19 mouse cellular contexts compared by ENCODE assay signal in the genomic region with DNA sequence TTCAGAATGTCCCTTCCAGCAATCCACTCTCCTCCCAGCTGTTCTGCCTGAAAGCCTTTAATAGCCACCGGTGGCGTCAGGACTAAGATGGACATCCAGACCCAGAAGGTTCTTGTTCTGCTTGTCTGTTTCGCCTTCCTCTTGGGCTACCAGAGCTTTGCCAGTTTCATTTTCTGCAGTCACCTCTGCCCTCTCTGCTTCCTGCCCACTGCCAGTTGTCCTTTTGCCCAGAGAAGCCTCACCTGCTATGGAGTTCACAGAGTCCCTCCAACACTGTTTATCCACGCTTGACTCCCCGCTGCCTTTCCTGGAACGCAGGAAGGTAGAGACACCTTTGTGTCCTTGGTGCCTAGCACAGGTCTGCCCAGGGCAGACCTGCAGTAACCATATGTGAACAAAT. TPM values are rescaled to one million over a fixed set of nuclear protein-coding genes. Genes with fewer than 3 reads are reported as not detected.
DNase-seq lines count a peak whose midpoint lies in the region; ATAC-seq and TF ChIP-seq lines count a peak whose summit lies in the region.
"Had no signal": no experiment of that assay in that cellular context is flagged by ENCODE, and none has a peak within 500 bp of the region (broad histone marks: within the 10 kb centered on the region; RNA-seq: fewer than 3 reads in every experiment).

No protein-coding gene starts in this region.

- no peak overlapping the region for H3K4me2 ChIP-seq in kidney, embryonic 14.5 days (replicated peaks; ENCODE audit: low read depth, low read length)
- no peak overlapping the region for H3K4me2 ChIP-seq in intestine, postnatal 0 days (replicated peaks; ENCODE audit: low read depth)
- H3K4me2 ChIP-seq: heart, embryonic 15.5 days; limb, embryonic 12.5 days had no signal

- ATAC-seq in kidney, embryonic 14.5 days (ENCODE audit: low FRiP score, low TSS enrichment): no peak
- no peak for ATAC-seq in erythroid progenitor cell, adult 5-6 weeks (replicated peaks; ENCODE audit: low FRiP score, poor library complexity, severe bottlenecking)
- ATAC-seq in intestine, postnatal 0 days: no peak

- WGBS in kidney, embryonic 14.5 days: 54% methylated on average over 6 of the region's 6 CpGs
- 24% methylated on average over 6 of the region's 6 CpGs for WGBS in kidney, adult 2 months
- WGBS in small intestine, adult 2 months: 25% methylated on average over 6 of the region's 6 CpGs
- 68% methylated on average over 6 of the region's 6 CpGs for WGBS in intestine, postnatal 0 days

- no peak overlapping the region for H3K4me3 ChIP-seq in kidney, embryonic 14.5 days (ENCODE audit: low read length)
- no peak overlapping the region for H3K4me3 ChIP-seq in kidney, adult 2 months (ENCODE audit: insufficient read depth, low read depth, low read length)
- H3K4me3 ChIP-seq in small intestine, adult 2 months (ENCODE audit: low read depth, low read length): no peak overlapping the region
- H3K4me3 ChIP-seq in intestine, postnatal 0 days (ENCODE audit: low read depth, low read length): no peak overlapping the region
- H3K4me3 ChIP-seq: heart, adult 2 months; heart, embryonic 15.5 days; limb, embryonic 12.5 days; midbrain, embryonic 10.5 days had no signal

- H3K27me3 ChIP-seq in kidney, embryonic 14.5 days (ENCODE audit: control insufficient read depth, insufficient read depth, low read length): no peaks in the 10 kb centered on the region; the same call in 1 of the 2 replicates
- no peaks in the 10 kb centered on the region for H3K27me3 ChIP-seq in kidney, adult 2 months (replicated peaks; ENCODE audit: control insufficient read depth, insufficient read depth, low read length)
- no peaks in the 10 kb centered on the region for H3K27me3 ChIP-seq in small intestine, adult 2 months (ENCODE audit: control insufficient read depth, insufficient read depth, low read length)
- 0 out of 2 replicates have a peak, but pooled peaks cover 3% of the 10 kb centered on the region for H3K27me3 ChIP-seq in intestine, postnatal 0 days (replicated peaks; ENCODE audit: control insufficient read depth, insufficient read depth, low read length)
- H3K27me3 ChIP-seq: heart, embryonic 15.5 days; limb, embryonic 12.5 days had no signal

- TF ChIP-seq POLR2A in kidney, adult 2 months (IDR thresholded peaks at IDR 0.05; ENCODE audit: low read depth, low read length): no peak
- TF ChIP-seq POLR2A in small intestine, adult 2 months (IDR thresholded peaks at IDR 0.05; ENCODE audit: low read depth, low read length): no peak

- H3K9me3 ChIP-seq in kidney, embryonic 14.5 days (ENCODE audit: control insufficient read depth, low read length): no peaks in the 10 kb centered on the region
- H3K9me3 ChIP-seq in intestine, postnatal 0 days (ENCODE audit: control insufficient read depth): no peaks in the 10 kb centered on the region
- H3K9me3 ChIP-seq: heart, embryonic 15.5 days; limb, embryonic 12.5 days; midbrain, embryonic 10.5 days had no signal

- no peak overlapping the region for H3K27ac ChIP-seq in kidney, embryonic 14.5 days (ENCODE audit: low read depth, low read length)
- peak overlapping the region; percentile 67 for H3K27ac ChIP-seq in kidney, adult 2 months (ENCODE audit: insufficient read depth, low read depth, low read length)
- H3K27ac ChIP-seq in small intestine, adult 2 months (ENCODE audit: insufficient read depth, low read depth, low read length): 0 out of 2 replicates have a peak overlapping the region, but pooled peaks have one; percentile 6
- no peak overlapping the region for H3K27ac ChIP-seq in intestine, postnatal 0 days (ENCODE audit: low read depth, low read length)
- H3K27ac ChIP-seq: heart, adult 2 months; heart, embryonic 15.5 days; limb, embryonic 12.5 days; macrophage; midbrain, embryonic 10.5 days had no signal

- no peak overlapping the region for H3K9ac ChIP-seq in kidney, embryonic 14.5 days (ENCODE audit: low read depth, low read length)
- no peak overlapping the region for H3K9ac ChIP-seq in intestine, postnatal 0 days (ENCODE audit: low read depth, low read length)
- H3K9ac ChIP-seq: heart, embryonic 15.5 days had no signal

- DNase-seq in kidney, adult 11 months: peak; percentile 85
- peak; percentile 91 for DNase-seq in kidney, adult 2 months
- DNase-seq in kidney, postnatal 10 days: peak; percentile 40
- DNase-seq: adrenal gland, postnatal 36 days; cerebellum, adult 11-12 months; cerebellum, postnatal 14 days; gastrocnemius, postnatal 10 days; heart, adult 2 months; right cerebral cortex, postnatal 25 days had no signal

- no peak for TF ChIP-seq CTCF in kidney, adult 2 months (conservative IDR thresholded peaks at IDR 0.05; ENCODE audit: insufficient read depth, insufficient read length, low read depth, low read length)
- no peak for TF ChIP-seq CTCF in small intestine, adult 2 months (IDR thresholded peaks at IDR 0.05; ENCODE audit: extremely low read depth, insufficient read length, insufficient replicate concordance, low read depth, low read length)
- TF ChIP-seq CTCF in intestine, postnatal 0 days (IDR thresholded peaks at IDR 0.05; ENCODE audit: low read depth): no peak

- 0 out of 2 replicates have a peak, but pooled peaks cover 11% of the 10 kb centered on the region for H3K4me1 ChIP-seq in kidney, embryonic 14.5 days (ENCODE audit: control insufficient read depth, insufficient read depth, low read length)
- peaks cover 19% of the 10 kb centered on the region; the same call in 1 of the 2 replicates for H3K4me1 ChIP-seq in kidney, adult 2 months (ENCODE audit: control insufficient read depth, insufficient read depth, low read length)
- peaks cover 6% of the 10 kb centered on the region; the same call in 1 of the 2 replicates for H3K4me1 ChIP-seq in small intestine, adult 2 months (ENCODE audit: control insufficient read depth, insufficient read depth, insufficient read length, low read length)
- no peaks in the 10 kb centered on the region for H3K4me1 ChIP-seq in intestine, postnatal 0 days (replicated peaks; ENCODE audit: control insufficient read depth, insufficient read depth, low read length)

- H3K36me3 ChIP-seq in kidney, embryonic 14.5 days (ENCODE audit: control insufficient read depth, insufficient read depth, low read length): peaks cover 2% of the 10 kb centered on the region; the same call in 1 of the 2 replicates
- H3K36me3 ChIP-seq in kidney, adult 2 months (ENCODE audit: control insufficient read depth, insufficient read depth, low read length): no peaks in the 10 kb centered on the region
- no peaks in the 10 kb centered on the region for H3K36me3 ChIP-seq in small intestine, adult 2 months (ENCODE audit: control insufficient read depth, insufficient read depth, low read length)
- no peaks in the 10 kb centered on the region for H3K36me3 ChIP-seq in intestine, postnatal 0 days (ENCODE audit: control insufficient read depth, insufficient read depth)
- H3K36me3 ChIP-seq: heart, embryonic 15.5 days; midbrain, embryonic 10.5 days had no signal

RNA-seq across cellular contexts. Expression of a gene that starts 5.1 kb away (rescaled TPM):
- polyA plus RNA-seq in kidney, embryonic 14.5 days (2014; fragmentation: Nextera tagmentation; extraction: Ambion mirVana): 9.4 and 11.0 TPM in 2 replicates
- polyA plus RNA-seq in kidney, adult 2 months (2012; rRNA removed): 19.2 and 25.7 TPM in 2 replicates
- polyA plus RNA-seq in small intestine, adult 2 months (2012; rRNA removed): 42.8 and 49.1 TPM in 2 replicates
- total RNA-seq in erythroid progenitor cell, adult 5-6 weeks (2015; ENCODE audit: low replicate concordance): 273 and 276 TPM in 2 replicates
- total RNA-seq in erythroid progenitor cell, adult 5-6 weeks (2017; ENCODE audit: low replicate concordance): 282 and 375 TPM in 2 replicates
- polyA plus RNA-seq in intestine, postnatal 0 days (2015; fragmentation: Nextera tagmentation; extraction: Ambion mirVana): 4.9 and 5.8 TPM in 2 replicates
- total RNA-seq: neutrophil, adult 5-6 weeks had no signal
- polyA plus RNA-seq: macrophage had no signal

RNA-seq across cellular contexts. Expression of a gene that starts 33.0 kb away (rescaled TPM):
- 1.8 and 2.0 TPM in 2 replicates for polyA plus RNA-seq in kidney, embryonic 14.5 days (2014; fragmentation: Nextera tagmentation; extraction: Ambion mirVana)
- polyA plus RNA-seq in kidney, adult 2 months (2012; rRNA removed): 2.9 and 3.3 TPM in 2 replicates
- 0.80 and 2.0 TPM in 2 replicates for polyA plus RNA-seq in small intestine, adult 2 months (2012; rRNA removed)
- 1.3 TPM in 1 of 2 replicates, not detected in the other for total RNA-seq in erythroid progenitor cell, adult 5-6 weeks (2015; ENCODE audit: low replicate concordance)
- total RNA-seq in erythroid progenitor cell, adult 5-6 weeks (2017; ENCODE audit: low replicate concordance): 0.98 and 17.2 TPM in 2 replicates
- polyA plus RNA-seq in intestine, postnatal 0 days (2015; fragmentation: Nextera tagmentation; extraction: Ambion mirVana): 0.64 and 0.80 TPM in 2 replicates
- total RNA-seq: hematopoietic stem cell, adult 5-6 weeks; neutrophil, adult 5-6 weeks had no signal
- polyA plus RNA-seq: macrophage had no signal

RNA-seq across cellular contexts. Expression of a gene that starts 43.9 kb away (rescaled TPM):
- polyA plus RNA-seq in kidney, embryonic 14.5 days (2014; fragmentation: Nextera tagmentation; extraction: Ambion mirVana): 30.9 and 31.5 TPM in 2 replicates
- 4.9 and 9.8 TPM in 2 replicates for polyA plus RNA-seq in kidney, adult 2 months (2012; rRNA removed)
- polyA plus RNA-seq in small intestine, adult 2 months (2012; rRNA removed): 6.7 and 7.5 TPM in 2 replicates
- not detected in 2 replicates for total RNA-seq in erythroid progenitor cell, adult 5-6 weeks (2015; ENCODE audit: low replicate concordance)
- 0.45 TPM in 1 of 2 replicates, not detected in the other for total RNA-seq in erythroid progenitor cell, adult 5-6 weeks (2017; ENCODE audit: low replicate concordance)
- 8.7 and 8.9 TPM in 2 replicates for polyA plus RNA-seq in intestine, postnatal 0 days (2015; fragmentation: Nextera tagmentation; extraction: Ambion mirVana)
- total RNA-seq: hematopoietic stem cell, adult 5-6 weeks; neutrophil, adult 5-6 weeks had no signal

RNA-seq across cellular contexts. Expression of a gene that starts 47.8 kb away (rescaled TPM):
- 182 and 213 TPM in 2 replicates for polyA plus RNA-seq in kidney, embryonic 14.5 days (2014; fragmentation: Nextera tagmentation; extraction: Ambion mirVana)
- polyA plus RNA-seq in kidney, adult 2 months (2012; rRNA removed): 768 and 777 TPM in 2 replicates
- 244 and 435 TPM in 2 replicates for polyA plus RNA-seq in small intestine, adult 2 months (2012; rRNA removed)
- 288 and 327 TPM in 2 replicates for total RNA-seq in erythroid progenitor cell, adult 5-6 weeks (2015; ENCODE audit: low replicate concordance)
- 61.0 and 77.4 TPM in 2 replicates for total RNA-seq in erythroid progenitor cell, adult 5-6 weeks (2017; ENCODE audit: low replicate concordance)
- 441 and 442 TPM in 2 replicates for polyA plus RNA-seq in intestine, postnatal 0 days (2015; fragmentation: Nextera tagmentation; extraction: Ambion mirVana)

RNA-seq across cellular contexts. Expression of a gene that starts 52.5 kb away (rescaled TPM):
- polyA plus RNA-seq in kidney, embryonic 14.5 days (2014; fragmentation: Nextera tagmentation; extraction: Ambion mirVana): 19.1 and 22.0 TPM in 2 replicates
- 9.4 and 10.1 TPM in 2 replicates for polyA plus RNA-seq in kidney, adult 2 months (2012; rRNA removed)
- 5.1 and 6.9 TPM in 2 replicates for polyA plus RNA-seq in small intestine, adult 2 months (2012; rRNA removed)
- total RNA-seq in erythroid progenitor cell, adult 5-6 weeks (2015; ENCODE audit: low replicate concordance): 0.72 and 0.84 TPM in 2 replicates
- total RNA-seq in erythroid progenitor cell, adult 5-6 weeks (2017; ENCODE audit: low replicate concordance): 1.2 and 5.9 TPM in 2 replicates
- polyA plus RNA-seq in intestine, postnatal 0 days (2015; fragmentation: Nextera tagmentation; extraction: Ambion mirVana): 5.0 and 5.5 TPM in 2 replicates

Comparison
In these comparisons a context has a peak if more than half of its experiments do, and no peak if none do; other contexts are left out.
1. H3K27ac ChIP-seq: peak in kidney, adult 2 months (single experiment) and small intestine, adult 2 months (single experiment); none in kidney, embryonic 14.5 days (single experiment) and intestine, postnatal 0 days (single experiment).
2. DNase-seq: peak in every context shown above with its lines; median percentile 91 in kidney, adult 2 months; 85 in kidney, adult 11 months; 40 in kidney, postnatal 10 days.